Comparison of ENCODE assay signal across 9 mouse cellular contexts in genomic region chr15:101053832-101054459, GRCm38 (mm10). TPM values are rescaled to one million over a fixed set of nuclear protein-coding genes. Genes with fewer than 3 reads are reported as not detected.
DNase-seq lines count a peak whose midpoint lies in the region; ATAC-seq lines count a peak whose summit lies in the region.
"Had no signal": no experiment of that assay in that cellular context is flagged by ENCODE, and none has a peak within 500 bp of the region (broad histone marks: within the 10 kb centered on the region; RNA-seq: fewer than 3 reads in every experiment).

No protein-coding gene starts in this region.

- H3K36me3 ChIP-seq in lung, embryonic 16.5 days (ENCODE audit: control insufficient read depth, insufficient read depth, low read length), result peaks cover 3% of the 10 kb centered on the region; the same call in 1 of the 2 replicates
- no peaks in the 10 kb centered on the region for H3K36me3 ChIP-seq in forebrain, embryonic 15.5 days
- no peaks in the 10 kb centered on the region for H3K36me3 ChIP-seq in limb, embryonic 15.5 days
- no peaks in the 10 kb centered on the region for H3K36me3 ChIP-seq in stomach, embryonic 15.5 days

- WGBS in lung, embryonic 16.5 days, result 20% methylated on average over 54 of the region's 65 CpGs
- WGBS in forebrain, embryonic 15.5 days, result 9% methylated on average over 64 of the region's 65 CpGs
- WGBS in limb, embryonic 15.5 days, result 14% methylated on average over 59 of the region's 65 CpGs
- 30% methylated on average over 49 of the region's 65 CpGs for WGBS in stomach, embryonic 15.5 days

- ATAC-seq in lung, embryonic 16.5 days (ENCODE audit: low read depth), result no peak
- 0 out of 2 replicates have a peak, but pooled peaks have one; percentile 21 for ATAC-seq in forebrain, embryonic 15.5 days (replicated peaks)
- ATAC-seq in limb, embryonic 15.5 days (ENCODE audit: insufficient number of reproducible peaks, low FRiP score, low TSS enrichment, low read depth), result no peak
- no peak for ATAC-seq in stomach, embryonic 15.5 days (ENCODE audit: insufficient read depth, low FRiP score, low read depth)

- peak overlapping the region; percentile 56 for H3K4me2 ChIP-seq in lung, embryonic 16.5 days (ENCODE audit: low read depth, low read length)
- H3K4me2 ChIP-seq in forebrain, embryonic 15.5 days (replicated peaks), result peak overlapping the region; percentile 48
- peak overlapping the region; percentile 89 for H3K4me2 ChIP-seq in limb, embryonic 15.5 days
- peak overlapping the region; percentile 77 for H3K4me2 ChIP-seq in stomach, embryonic 15.5 days

- no peaks in the 10 kb centered on the region for H3K9me3 ChIP-seq in lung, embryonic 16.5 days (ENCODE audit: control insufficient read depth, low read length)
- no peaks in the 10 kb centered on the region for H3K9me3 ChIP-seq in forebrain, embryonic 15.5 days
- H3K9me3 ChIP-seq in limb, embryonic 15.5 days, result no peaks in the 10 kb centered on the region
- H3K9me3 ChIP-seq in stomach, embryonic 15.5 days, result no peaks in the 10 kb centered on the region

- peaks cover 7% of the 10 kb centered on the region for H3K4me1 ChIP-seq in lung, embryonic 16.5 days (replicated peaks; ENCODE audit: control insufficient read depth, insufficient read depth, low read length)
- peaks cover 13% of the 10 kb centered on the region for H3K4me1 ChIP-seq in forebrain, embryonic 15.5 days
- peaks cover 16% of the 10 kb centered on the region for H3K4me1 ChIP-seq in limb, embryonic 15.5 days
- H3K4me1 ChIP-seq in stomach, embryonic 15.5 days, result peaks cover 13% of the 10 kb centered on the region

- H3K27me3 ChIP-seq in lung, embryonic 16.5 days (ENCODE audit: control insufficient read depth, insufficient read depth, low read depth, low read length), result peaks cover 60% of the 10 kb centered on the region
- H3K27me3 ChIP-seq in forebrain, embryonic 15.5 days, result peaks cover 60% of the 10 kb centered on the region
- peaks cover 59% of the 10 kb centered on the region for H3K27me3 ChIP-seq in limb, embryonic 15.5 days
- peaks cover 34% of the 10 kb centered on the region for H3K27me3 ChIP-seq in stomach, embryonic 15.5 days (replicated peaks)

- peak overlapping the region; percentile 40 for H3K4me3 ChIP-seq in lung, embryonic 16.5 days (ENCODE audit: low read length)
- H3K4me3 ChIP-seq in forebrain, embryonic 15.5 days, result peak overlapping the region; percentile 39
- H3K4me3 ChIP-seq in limb, embryonic 15.5 days, result peak overlapping the region; percentile 48
- peak overlapping the region; percentile 38 for H3K4me3 ChIP-seq in stomach, embryonic 15.5 days (replicated peaks)
- H3K4me3 ChIP-seq: erythroblast, embryonic 14.5 days; left cerebral cortex, adult 2 months had no signal

- peak overlapping the region; percentile 33 for H3K9ac ChIP-seq in lung, embryonic 16.5 days (ENCODE audit: low read length)
- 0 out of 2 replicates have a peak overlapping the region, but pooled peaks have one; percentile 14 for H3K9ac ChIP-seq in forebrain, embryonic 15.5 days (replicated peaks)
- H3K9ac ChIP-seq in limb, embryonic 15.5 days, result peak overlapping the region; percentile 35
- H3K9ac ChIP-seq in stomach, embryonic 15.5 days, result no peak overlapping the region

- no peak for DNase-seq in lung, postnatal 36 days
- DNase-seq in gastrocnemius, adult 18-20 months (ENCODE audit: low spot score), result no peak
- DNase-seq in c-Kit-positive CD71-positive TER-119-positive erythroid progenitor cells, embryonic 14.5 days (ENCODE audit: low spot score), result no peak

- H3K27ac ChIP-seq in lung, embryonic 16.5 days (ENCODE audit: low read length), result no peak overlapping the region
- no peak overlapping the region for H3K27ac ChIP-seq in forebrain, embryonic 15.5 days (replicated peaks)
- no peak overlapping the region for H3K27ac ChIP-seq in limb, embryonic 15.5 days
- no peak overlapping the region for H3K27ac ChIP-seq in stomach, embryonic 15.5 days
- H3K27ac ChIP-seq: left cerebral cortex, adult 2 months had no signal

RNA-seq across cellular contexts. Expression of gene Gm47841, which starts 6.7 kb away (rescaled TPM):
- not detected in 2 replicates for polyA plus RNA-seq in lung, embryonic 16.5 days (2015; fragmentation: Nextera tagmentation; extraction: Ambion mirVana)
- not detected in 2 replicates for polyA plus RNA-seq in forebrain, embryonic 15.5 days (2015; fragmentation: Nextera tagmentation; extraction: Ambion mirVana)
- not detected in 2 replicates for polyA plus RNA-seq in limb, embryonic 15.5 days (2015; fragmentation: Nextera tagmentation; extraction: Ambion mirVana)
- not detected in 2 replicates for polyA plus RNA-seq in stomach, embryonic 15.5 days (2015; fragmentation: Nextera tagmentation; extraction: Ambion mirVana)
- not detected for total RNA-seq in gastrocnemius, adult 18-20 months (2021)
- total RNA-seq: left cerebral cortex, adult 2 months had no signal
- polyA plus RNA-seq: erythroblast, embryonic 14.5 days had no signal

RNA-seq across cellular contexts. Expression of gene Fignl2, which starts 24.4 kb away (rescaled TPM):
- 0.20 TPM in 2 replicates for polyA plus RNA-seq in lung, embryonic 16.5 days (2015; fragmentation: Nextera tagmentation; extraction: Ambion mirVana)
- not detected in 2 replicates for polyA plus RNA-seq in forebrain, embryonic 15.5 days (2015; fragmentation: Nextera tagmentation; extraction: Ambion mirVana)
- 0.09 and 0.12 TPM in 2 replicates for polyA plus RNA-seq in limb, embryonic 15.5 days (2015; fragmentation: Nextera tagmentation; extraction: Ambion mirVana)
- 0.19 and 0.21 TPM in 2 replicates for polyA plus RNA-seq in stomach, embryonic 15.5 days (2015; fragmentation: Nextera tagmentation; extraction: Ambion mirVana)
- under 1 TPM; 0.55 to 0.81 TPM for total RNA-seq in gastrocnemius, adult 18-20 months (2021)
- polyA plus RNA-seq: erythroblast, embryonic 14.5 days had no signal
